Mouse (Mus musculus): ENCODE results near the gene Cdadc1.

- no peak for TF ChIP-seq CTCF (conservative IDR thresholded peaks at IDR 0.05; ENCODE audit: low read length)
- no peak for TF ChIP-seq POU5F1 (IDR thresholded peaks at IDR 0.05; ENCODE audit: borderline replicate concordance, low read length)
These were observed 42.7 kb downstream of the Cdadc1 start for GRCm38 (mm10) chr14:59555018-59555417.
